Mouse (Mus musculus) stomach, postnatal 0 days (tissue): ENCODE data around the gene Dixdc1.

ENCODE experiments used
- CTCF ChIP-seq: IDR thresholded peaks from 2 replicates; pipeline ENCODE4 v1.5.1; 2016; ENCODE audit warnings: antibody characterized with exemption, low read depth, mild to moderate bottlenecking, moderate library complexity
- EP300 ChIP-seq: optimal IDR thresholded peaks from 2 replicates; pipeline ENCODE3; 2016; ENCODE audit warnings: antibody characterized with exemption

DNA sequence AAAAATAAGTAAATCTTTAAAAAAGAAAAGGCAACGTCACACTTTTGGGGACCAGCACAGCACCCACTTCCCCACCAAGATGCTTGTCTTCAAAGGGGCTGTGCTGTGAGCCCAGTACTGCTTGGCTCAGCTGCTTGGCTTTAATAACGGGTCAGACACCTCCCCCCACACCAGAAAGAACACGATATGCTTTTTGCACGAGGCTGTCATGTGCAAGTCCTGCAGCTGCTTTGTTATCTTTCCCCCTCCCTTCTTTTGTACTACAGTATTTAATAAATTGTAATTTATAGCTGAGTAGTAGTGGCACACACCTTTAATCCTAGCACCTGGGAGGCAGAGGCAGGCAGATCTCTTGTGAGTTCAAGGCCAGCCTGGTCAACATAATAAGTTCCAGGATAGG is 20.4 kb downstream of the Dixdc1 start:
- TF ChIP-seq CTCF (no peak), EP300 (no peak)
